Mouse (Mus musculus): ENCODE results near the gene Ogfod2.

Gene Ogfod2

DNA sequence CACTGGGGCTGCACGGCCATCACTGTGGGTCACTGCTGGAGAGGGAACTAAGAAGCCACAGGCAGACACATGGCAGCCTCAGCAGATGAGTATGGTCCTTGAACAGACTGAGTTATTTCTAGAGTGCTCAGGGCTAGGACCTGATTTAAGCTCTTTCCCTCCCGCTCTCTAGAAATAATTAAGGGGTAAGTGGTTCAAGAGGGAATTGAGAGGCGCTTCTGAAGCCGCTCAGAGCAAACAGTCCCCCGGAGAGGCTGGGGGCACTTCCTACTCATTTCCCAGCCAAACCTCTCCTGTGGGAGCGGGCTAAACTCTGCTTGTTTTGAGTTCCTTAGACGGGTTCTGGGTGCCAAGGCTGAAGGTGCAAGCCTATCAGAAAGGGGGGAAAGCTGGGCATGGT, 38.8 kb downstream of the Ogfod2 start:
- in situ Hi-C loops (cut with MboI, MseI), result no loop called here

DNA sequence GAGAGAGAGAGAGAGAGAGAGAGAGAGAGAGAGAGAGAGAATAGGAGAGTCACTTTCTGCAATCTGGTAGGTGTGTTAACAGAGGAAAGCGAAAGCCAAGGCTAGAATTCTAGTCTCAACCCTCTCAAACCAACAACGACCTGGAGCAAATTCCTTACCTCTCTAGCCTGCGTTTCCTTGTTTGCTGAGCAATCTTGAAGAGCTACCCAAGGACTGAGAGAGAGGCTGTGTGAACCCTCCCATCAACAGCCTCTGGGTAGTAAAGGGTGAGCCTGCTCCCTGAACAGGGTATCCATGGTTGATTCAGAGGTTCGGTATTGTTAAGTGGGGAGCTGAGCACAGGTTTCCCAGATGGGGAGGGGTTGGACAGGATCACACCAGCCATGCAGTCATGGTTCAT, 40.6 kb downstream of the Ogfod2 start:
- in situ Hi-C loops (cut with MboI, MseI), result no loop called here

DNA sequence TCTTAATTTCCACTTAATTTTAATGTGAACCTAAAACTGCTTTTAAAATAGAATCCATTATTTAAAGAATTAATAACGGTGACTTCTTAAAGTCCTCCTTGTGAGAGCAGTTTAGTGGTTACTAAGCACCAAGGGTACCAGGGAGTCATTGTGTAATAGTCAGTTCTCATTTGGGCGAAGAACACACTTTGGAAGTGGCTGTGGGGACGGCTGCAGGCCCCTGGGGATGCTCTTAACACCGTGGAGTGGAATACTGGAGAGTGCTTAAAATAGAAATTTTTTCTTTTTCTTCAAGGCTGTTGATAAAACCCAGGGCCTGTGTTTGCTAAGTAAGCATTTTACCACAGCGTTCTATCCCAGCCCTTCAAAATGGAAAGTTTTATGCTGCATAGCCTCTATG, 43.8 kb downstream of the Ogfod2 start:
- in situ Hi-C loops (cut with MboI, MseI), result no loop called here

DNA sequence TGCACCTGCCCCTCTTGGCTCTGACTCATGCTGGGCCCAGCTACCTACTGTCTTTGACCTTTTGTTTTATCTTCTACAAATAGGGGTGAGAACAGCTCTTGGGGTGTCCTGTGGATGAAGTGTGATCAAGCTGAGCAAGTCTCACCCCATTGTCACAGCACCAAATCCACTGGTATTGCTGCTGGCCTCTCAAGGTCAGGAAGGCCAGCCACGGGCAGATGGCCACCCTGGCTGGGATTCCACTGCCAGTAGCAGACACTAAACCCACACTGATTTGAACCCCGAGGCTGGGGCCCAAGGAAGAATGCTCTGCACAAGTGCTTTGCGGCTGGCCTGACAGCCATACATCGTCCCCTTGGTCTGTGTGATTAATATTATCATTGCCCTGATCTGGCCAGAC, 46.2 kb downstream of the Ogfod2 start:
- in situ Hi-C loops (cut with MboI, MseI), result no loop called here

DNA sequence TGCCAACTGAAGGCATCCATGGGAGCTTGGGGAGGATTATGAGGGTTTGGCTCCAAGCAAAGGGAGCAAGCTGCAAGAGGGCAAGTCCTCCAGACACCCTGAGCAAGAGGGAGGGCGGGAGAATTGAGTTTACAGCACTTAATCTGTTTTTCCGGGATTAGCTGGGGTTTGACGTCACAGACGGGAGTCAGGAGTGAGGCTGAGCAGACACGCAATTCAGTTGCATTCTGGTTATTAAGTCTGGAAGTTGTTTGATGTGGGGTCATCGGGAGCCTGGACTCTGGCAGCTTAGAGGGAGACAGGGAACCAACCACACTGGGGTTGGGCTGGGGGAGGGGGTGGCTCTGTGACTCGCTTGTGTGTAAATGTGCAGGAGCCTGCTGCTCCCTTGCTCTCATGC, 47.4 kb downstream of the Ogfod2 start:
- in situ Hi-C loops (cut with MboI, MseI), result no loop called here

DNA sequence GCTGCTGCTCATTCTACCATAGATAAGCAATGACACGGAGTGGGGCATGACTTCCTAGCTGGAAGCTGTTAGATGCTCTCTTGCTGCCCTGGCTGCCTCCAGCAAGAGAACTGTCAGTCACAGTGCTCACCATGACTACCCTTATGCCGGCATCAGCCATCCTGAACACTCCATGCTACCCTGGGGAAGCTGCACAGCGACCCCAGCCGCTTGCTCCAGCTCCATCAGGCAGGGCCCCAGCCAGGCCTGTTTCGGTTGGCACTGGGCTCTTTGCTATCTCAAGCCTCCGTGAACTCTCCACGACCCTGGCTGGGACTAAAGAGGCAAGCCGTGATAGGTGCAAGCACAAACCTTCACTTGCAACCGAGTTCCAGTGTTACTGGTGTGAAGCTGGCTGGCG, 49.7 kb downstream of the Ogfod2 start:
- in situ Hi-C loops (cut with MboI, MseI), result loop anchor here (10.0 kb wide), 1 partner anchor 143 kb away; no protein-coding TSS in a partner anchor

DNA sequence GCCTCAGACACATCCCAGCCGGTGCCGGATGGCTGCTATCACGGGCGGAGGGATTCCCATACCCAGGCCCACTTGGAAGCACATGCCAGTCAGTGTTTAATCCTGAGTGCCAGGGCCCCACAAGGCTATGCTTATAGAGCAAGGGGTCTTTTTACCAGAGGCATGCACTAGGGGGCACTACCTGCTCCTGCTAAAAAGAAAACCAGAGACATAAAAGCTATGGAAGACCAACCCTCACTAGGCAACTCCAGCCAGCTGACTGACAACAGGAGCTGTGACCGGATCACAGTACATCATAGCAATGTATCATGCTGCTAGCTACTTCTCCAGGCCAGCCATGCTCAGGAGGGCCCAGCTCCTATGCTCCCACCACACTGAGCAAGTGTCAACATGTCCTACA, 50.5 kb downstream of the Ogfod2 start:
- in situ Hi-C loops (cut with MboI, MseI), result loop anchor here (10.0 kb wide), 1 partner anchor 142 kb away; no protein-coding TSS in a partner anchor

DNA sequence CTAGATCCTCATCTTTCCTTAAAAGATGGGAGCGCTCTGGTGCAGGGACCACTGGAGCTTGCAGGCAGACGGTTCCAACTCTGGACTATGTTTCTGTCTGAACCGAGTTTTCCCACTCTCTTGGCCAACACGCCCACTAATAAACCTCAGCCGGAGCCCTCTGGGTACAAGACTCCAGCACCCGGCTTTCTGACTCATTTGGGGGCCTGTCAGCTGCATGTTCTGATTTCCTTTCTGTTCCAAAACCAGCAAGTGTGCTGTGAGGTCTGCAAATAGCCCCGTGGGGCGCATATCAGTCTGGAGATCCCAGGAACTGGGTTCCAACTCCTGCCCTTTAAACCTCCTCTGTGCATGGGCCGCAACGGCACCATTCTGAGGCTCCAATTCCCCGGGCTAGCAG, 51.3 kb downstream of the Ogfod2 start:
- in situ Hi-C loops (cut with MboI, MseI), result loop anchor here (10.0 kb wide), 1 partner anchor 141 kb away; no protein-coding TSS in a partner anchor

Data from T-helper 2 cell (primary cell).